Mouse (Mus musculus) MEL (cell line): ENCODE measurements around the gene 7530416G11Rik. TPM values are rescaled to one million over a fixed set of nuclear protein-coding genes. Genes with fewer than 3 reads are reported as not detected.

Source experiments
- DNase-seq: peaks from one replicate; pipeline ENCODE4 v3.0.0; 2011; ENCODE audit warnings: low read depth, low spot score
- H3K27ac ChIP-seq: 2 replicates; pipeline ENCODE4 v1.5.1; 2012; ENCODE audit warnings: low read depth, mild to moderate bottlenecking, control low read depth, low read length, moderate library complexity; ENCODE audit not compliant: control insufficient read depth
- H3K27me3 ChIP-seq, 2 experiments: fragments of 150-350 bp in 1 of 2; sonication (generic) in 1 of 2; 2 replicates each; pipeline ENCODE4 v1.6.1; 2012; ENCODE audit warnings: low read length in 2 of 2, mild to moderate bottlenecking in 2 of 2, improper control_type of control experiment in 1 of 2, moderate library complexity in 1 of 2; ENCODE audit not compliant: insufficient read depth in 2 of 2, control insufficient read depth in 1 of 2
- H3K36me3 ChIP-seq, 2 experiments: 2 replicates each; pipeline ENCODE4 v1.6.1; 2012 to 2014; ENCODE audit warnings: low read length in 2 of 2, improper control_type of control experiment in 1 of 2, inconsistent platforms in 1 of 2, mild to moderate bottlenecking in 1 of 2; ENCODE audit not compliant: insufficient read depth in 2 of 2, control insufficient read depth in 1 of 2
- H3K4me1 ChIP-seq, 2 experiments: fragments of 150-350 bp in 1 of 2; sonication (generic) in 1 of 2; 2 replicates each; pipeline ENCODE4 v1.6.1; 2012; ENCODE audit warnings: low read length in 2 of 2, improper control_type of control experiment in 1 of 2, mild to moderate bottlenecking in 1 of 2; ENCODE audit not compliant: insufficient read depth in 2 of 2, control insufficient read depth in 1 of 2
- H3K4me3 ChIP-seq, 2 experiments: fragments of 150-350 bp in 1 of 2; sonication (generic) in 1 of 2; 2 replicates each; pipeline ENCODE4 v1.5.1; 2012; ENCODE audit warnings: low read depth in 2 of 2, low read length in 2 of 2, mild to moderate bottlenecking in 2 of 2, moderate library complexity in 2 of 2, control low read depth in 1 of 2, improper control_type of control experiment in 1 of 2; ENCODE audit not compliant: control insufficient read depth in 1 of 2, insufficient read depth in 1 of 2
- H3K79me2 ChIP-seq: 2 replicates; pipeline ENCODE4 v1.6.1; 2012; ENCODE audit warnings: mild to moderate bottlenecking, low read length, moderate library complexity; ENCODE audit not compliant: control insufficient read depth, poor library complexity, insufficient read depth
- H3K9ac ChIP-seq: 2 replicates; pipeline ENCODE4 v1.6.1; 2012; ENCODE audit warnings: low read depth, mild to moderate bottlenecking, control low read depth, low read length, moderate library complexity; ENCODE audit not compliant: control insufficient read depth, poor library complexity, severe bottlenecking
- H3K9me3 ChIP-seq: fragments of 150-350 bp; sonication (generic); replicated peaks from 2 replicates; pipeline ENCODE4 v1.6.1; 2012; ENCODE audit warnings: mild to moderate bottlenecking, low read length, improper control_type of control experiment, moderate library complexity; ENCODE audit not compliant: insufficient read depth
- BHLHE40 ChIP-seq: IDR thresholded peaks from 2 replicates; pipeline ENCODE4 v1.6.1; 2012; ENCODE audit warnings: low read depth, mild to moderate bottlenecking, inconsistent platforms, low read length, improper control_type of control experiment, borderline replicate concordance
- ELF1 ChIP-seq: IDR thresholded peaks from 2 replicates; pipeline ENCODE4 v1.6.1; 2014; ENCODE audit warnings: low read depth, mild to moderate bottlenecking, inconsistent platforms, low read length, improper control_type of control experiment, moderate library complexity
- ETS1 ChIP-seq: IDR thresholded peaks from 2 replicates; pipeline ENCODE4 v1.6.1; 2012; ENCODE audit warnings: low read depth, mild to moderate bottlenecking, inconsistent platforms, low read length, improper control_type of control experiment, moderate library complexity
- GABPA ChIP-seq: IDR thresholded peaks from 2 replicates; pipeline ENCODE4 v1.6.1; 2012; ENCODE audit warnings: low read depth, mild to moderate bottlenecking, inconsistent platforms, low read length, improper control_type of control experiment, moderate library complexity
- HCFC1 ChIP-seq: IDR thresholded peaks from 2 replicates; pipeline ENCODE4 v1.6.1; 2012; ENCODE audit warnings: low read depth, mild to moderate bottlenecking, inconsistent platforms, low read length, improper control_type of control experiment, moderate library complexity
- JUND ChIP-seq: IDR thresholded peaks from 2 replicates; pipeline ENCODE4 v1.6.1; 2011; ENCODE audit warnings: low read depth, mild to moderate bottlenecking, improper control_type of control experiment, low read length
- KAT2A ChIP-seq: conservative IDR thresholded peaks from 2 replicates; pipeline ENCODE4 v1.6.1; 2012; ENCODE audit warnings: low read depth, low read length, improper control_type of control experiment, inconsistent platforms
- MAFK ChIP-seq: IDR thresholded peaks from 2 replicates; pipeline ENCODE4 v1.6.1; 2011; ENCODE audit warnings: low read depth, mild to moderate bottlenecking, low read length, improper control_type of control experiment, borderline replicate concordance
- MAX ChIP-seq: IDR thresholded peaks from 2 replicates; pipeline ENCODE4 v1.6.1; 2011; ENCODE audit warnings: low read length, improper control_type of control experiment
- MAZ ChIP-seq: IDR thresholded peaks from 2 replicates; pipeline ENCODE4 v1.6.1; 2012; ENCODE audit warnings: low read depth, mild to moderate bottlenecking, inconsistent platforms, low read length, improper control_type of control experiment
- MEF2A ChIP-seq: IDR thresholded peaks from 2 replicates; pipeline ENCODE4 v1.6.1; 2014; ENCODE audit warnings: low read depth, mild to moderate bottlenecking, inconsistent platforms, low read length, improper control_type of control experiment; ENCODE audit not compliant: poor library complexity, insufficient replicate concordance, severe bottlenecking; ENCODE audit errors: extremely low read depth
- MYB ChIP-seq: IDR thresholded peaks from 2 replicates; pipeline ENCODE4 v1.6.1; 2011; ENCODE audit warnings: mild to moderate bottlenecking, low read depth, low read length, improper control_type of control experiment
- MYC ChIP-seq: IDR thresholded peaks from 2 replicates; pipeline ENCODE4 v1.6.1; 2011; ENCODE audit warnings: low read depth, mild to moderate bottlenecking, low read length, improper control_type of control experiment, moderate library complexity
- NRF1 ChIP-seq: IDR thresholded peaks from 2 replicates; pipeline ENCODE4 v1.6.1; 2014; ENCODE audit warnings: low read depth, mild to moderate bottlenecking, inconsistent platforms, low read length, improper control_type of control experiment, moderate library complexity; ENCODE audit not compliant: poor library complexity, insufficient read depth, severe bottlenecking
- POLR2A ChIP-seq, 2 experiments: IDR thresholded peaks; 2 replicates each; pipeline ENCODE4 v1.6.1; 2011 to 2012; ENCODE audit warnings: low read length in 2 of 2, mild to moderate bottlenecking in 2 of 2, control low read depth in 1 of 2, improper control_type of control experiment in 1 of 2, low read depth in 1 of 2, moderate library complexity in 1 of 2; ENCODE audit not compliant: control insufficient read depth in 1 of 2, insufficient read depth in 1 of 2, poor library complexity in 1 of 2
- POLR2AphosphoS2 ChIP-seq: IDR thresholded peaks from 2 replicates; pipeline ENCODE4 v1.6.1; 2011; ENCODE audit warnings: low read length, improper control_type of control experiment
- POLR2AphosphoS5 ChIP-seq: IDR thresholded peaks from 2 replicates; pipeline ENCODE4 v1.6.1; 2012; ENCODE audit warnings: low read depth, borderline replicate concordance, mild to moderate bottlenecking, inconsistent platforms, low read length, moderate library complexity, mixed read lengths
- RAD21 ChIP-seq: IDR thresholded peaks from 2 replicates; pipeline ENCODE4 v1.6.1; 2011; ENCODE audit warnings: mild to moderate bottlenecking, low read depth, low read length, improper control_type of control experiment
- SIN3A ChIP-seq: IDR thresholded peaks from 2 replicates; pipeline ENCODE4 v1.6.1; 2012; ENCODE audit warnings: low read length, improper control_type of control experiment, inconsistent platforms
- TAL1 ChIP-seq: IDR thresholded peaks from 2 replicates; pipeline ENCODE4 v1.6.1; 2012; ENCODE audit warnings: mild to moderate bottlenecking, inconsistent platforms, low read length, moderate library complexity, mixed read lengths
- USF2 ChIP-seq, 2 experiments: IDR thresholded peaks; 2 replicates each; pipeline ENCODE4 v1.6.1; 2011 to 2012; ENCODE audit warnings: improper control_type of control experiment in 2 of 2, low read length in 2 of 2, borderline replicate concordance in 1 of 2, inconsistent platforms in 1 of 2, low read depth in 1 of 2, mild to moderate bottlenecking in 1 of 2; ENCODE audit not compliant: insufficient read depth in 1 of 2
- ZKSCAN1 ChIP-seq: IDR thresholded peaks from 2 replicates; pipeline ENCODE4 v1.6.1; 2012; ENCODE audit warnings: low read depth, mild to moderate bottlenecking, inconsistent platforms, low read length, improper control_type of control experiment, moderate library complexity
- ZMIZ1 ChIP-seq: IDR thresholded peaks from 2 replicates; pipeline ENCODE4 v1.6.1; 2012; ENCODE audit warnings: low read depth, mild to moderate bottlenecking, inconsistent platforms, low read length, improper control_type of control experiment, moderate library complexity
- polyA plus RNA-seq, 2 experiments: library from polyadenylated mRNA; stranded (reverse) in 1 of 2; unstranded in 1 of 2; fragments of >175 nt in 1 of 2; fragments of >200 nt in 1 of 2; gene quantifications; 2 replicates each; pipeline versions ENCODE4 v1.2.1 to v1.2.4; 2012; ENCODE audit warnings: low replicate concordance in 2 of 2, low read depth in 1 of 2; ENCODE audit not compliant: insufficient read length in 2 of 2, insufficient read depth in 1 of 2, missing spikeins in 1 of 2
- total RNA-seq: library from RNA; depleted of rRNA; stranded (reverse); fragments of 300-350 nt; gene quantifications from 2 replicates; pipeline ENCODE4 v1.2.3, GENCODE M21; 2012; rRNA removed

7530416G11Rik gene
- total RNA-seq (not detected in 2 replicates), polyA plus RNA-seq (not detected)

DNA sequence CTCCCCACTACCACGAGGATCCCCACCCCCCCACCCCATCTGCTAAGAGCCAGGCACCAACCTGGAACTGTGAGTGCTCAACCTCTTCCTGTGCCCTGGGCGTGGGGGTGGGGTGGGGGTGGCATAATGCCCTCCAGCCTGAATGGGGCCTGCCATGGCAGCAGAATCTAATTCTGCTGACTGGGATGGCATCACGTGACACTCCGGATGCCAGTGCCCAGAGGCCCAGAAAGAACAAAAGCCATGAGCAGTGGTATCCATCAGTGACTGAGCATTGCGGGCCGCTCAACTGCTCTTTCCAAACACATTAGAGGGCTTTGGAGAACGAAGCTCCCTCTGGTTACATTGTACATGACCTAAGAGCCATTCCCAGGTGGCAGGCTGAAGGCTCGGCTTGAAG, at the start of gene 7530416G11Rik:
Gene 7530416G11Rik (minus strand): TSS at position 101 of the 400 bp plus-strand sequence.
- no peak within 1 kb of the TSS for H3K9ac ChIP-seq
- no peaks in the 10 kb centered on the region for H3K4me1 ChIP-seq
- no peak for TF ChIP-seq JUND
- no peak for TF ChIP-seq MAZ
- TF ChIP-seq MEF2A = no peak
- TF ChIP-seq MYC = no peak
- TF ChIP-seq RAD21 = no peak
- no peak for TF ChIP-seq USF2 (IDR thresholded peaks at IDR 0.05; ENCODE audit: borderline replicate concordance in 1 of 2, insufficient read depth in 1 of 2, low read depth in 1 of 2, low read length in 2 of 2)
- TF ChIP-seq KAT2A = no peak
- no peak for TF ChIP-seq MAX
- no peak for TF ChIP-seq POLR2AphosphoS5
- no peak for TF ChIP-seq NRF1
- no peak for TF ChIP-seq ZMIZ1
- TF ChIP-seq POLR2AphosphoS2 = no peak
- TF ChIP-seq ETS1 = no peak
- no peak for TF ChIP-seq MAFK
- no peak for TF ChIP-seq POLR2A (IDR thresholded peaks at IDR 0.05; ENCODE audit: control insufficient read depth in 1 of 2, insufficient read depth in 1 of 2, low read depth in 1 of 2, low read length in 2 of 2, poor library complexity in 1 of 2)
- TF ChIP-seq GABPA = no peak
- TF ChIP-seq, all 39 proteins: peak for 0
- Histone ChIP-seq H3K9me3 (no peaks in the 10 kb centered on the region), H3K4me3 (no peak within 1 kb of the TSS), H3K27ac (no peak within 1 kb of the TSS), H3K79me2 (no peaks in the 10 kb centered on the region), H3K27me3 (no peaks in the 10 kb centered on the region), H3K36me3 (no peaks in the 10 kb centered on the region)
- DNase-seq = no peak

DNA sequence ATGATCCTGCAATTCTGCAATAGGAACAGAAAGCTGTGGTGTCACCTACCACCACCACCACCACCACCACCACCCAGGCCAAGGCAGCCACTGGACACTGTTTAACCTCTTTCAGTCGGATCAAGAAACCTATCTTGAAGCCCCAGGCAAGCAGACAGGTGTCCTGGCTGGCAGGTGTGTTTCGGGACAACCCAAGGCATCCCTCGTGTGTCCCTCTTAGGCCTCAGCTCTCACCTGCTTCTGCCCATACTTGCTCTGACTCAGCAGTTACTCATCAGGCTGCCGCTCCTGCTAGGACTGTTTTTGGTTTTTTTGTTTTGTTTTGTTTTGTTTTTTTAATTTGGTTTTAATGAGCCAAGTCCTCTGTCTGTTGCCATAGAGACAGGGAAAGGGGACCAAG, 43.5 kb upstream of the 7530416G11Rik start:
- Histone ChIP-seq H3K9me3 (no peaks in the 10 kb centered on the region), H3K36me3 (no peaks in the 10 kb centered on the region), H3K27ac (no peak overlapping the region), H3K9ac (no peak overlapping the region), H3K4me3 (no peak overlapping the region), H3K4me1 (no peaks in the 10 kb centered on the region), H3K27me3 (no peaks in the 10 kb centered on the region), H3K79me2 (no peaks in the 10 kb centered on the region)
- DNase-seq = no peak
- TF ChIP-seq MYB (no peak), BHLHE40 (no peak), HCFC1 (no peak), RAD21 (no peak), ETS1 (no peak), ZKSCAN1 (no peak), POLR2A (IDR thresholded peaks at IDR 0.05; ENCODE audit: control insufficient read depth in 1 of 2, insufficient read depth in 1 of 2, low read depth in 1 of 2, low read length in 2 of 2, poor library complexity in 1 of 2) (no peak), TAL1 (no peak), MAFK (no peak), SIN3A (no peak), NRF1 (no peak), ELF1 (no peak), ZMIZ1 (no peak)
